Mouse (Mus musculus) kidney, adult 2 months (tissue): ENCODE data around the gene Gm28047. TPM values are rescaled to one million over a fixed set of nuclear protein-coding genes. Genes with fewer than 3 reads are reported as not detected.

Experiments used
- DNase-seq: peaks from one replicate; pipeline ENCODE4 v3.0.0; 2021
- H3K27ac ChIP-seq: fragments of 200-500 bp; 2 replicates; pipeline ENCODE4 v1.5.1; 2012; ENCODE audit warnings: low read depth, low read length, control low read depth, inconsistent platforms; ENCODE audit not compliant: insufficient read depth
- H3K27me3 ChIP-seq: fragments of 200-500 bp; replicated peaks from 2 replicates; pipeline ENCODE4 v1.6.1; 2012; ENCODE audit warnings: mild to moderate bottlenecking, moderate library complexity, low read length, inconsistent platforms; ENCODE audit not compliant: control insufficient read depth, insufficient read depth
- H3K36me3 ChIP-seq: fragments of 200-500 bp; 2 replicates; pipeline ENCODE4 v1.6.1; 2012; ENCODE audit warnings: mild to moderate bottlenecking, moderate library complexity, low read length, inconsistent platforms; ENCODE audit not compliant: control insufficient read depth, insufficient read depth
- H3K4me1 ChIP-seq: fragments of 200-500 bp; 2 replicates; pipeline ENCODE4 v1.6.1; 2011; ENCODE audit warnings: low read length; ENCODE audit not compliant: control insufficient read depth, insufficient read depth
- H3K4me3 ChIP-seq: fragments of 200-500 bp; 2 replicates; pipeline ENCODE4 v1.5.1; 2011; ENCODE audit warnings: mild to moderate bottlenecking, low read depth, low read length, control low read depth; ENCODE audit not compliant: insufficient read depth
- CTCF ChIP-seq: fragments of 200-500 bp; conservative IDR thresholded peaks from 2 replicates; pipeline ENCODE4 v1.5.1; 2011; ENCODE audit warnings: low read depth, mild to moderate bottlenecking, control low read depth, low read length, moderate library complexity, mixed read lengths; ENCODE audit not compliant: insufficient read depth, insufficient read length
- POLR2A ChIP-seq: fragments of 200-500 bp; IDR thresholded peaks from one replicate; pipeline ENCODE4 v1.6.1; 2011; ENCODE audit warnings: low read depth, low read length, control low read depth
- WGBS: fragments of 180-500 bp; shearing (Covaris S2); methylation state at CpG from one replicate; pipeline ENCODE4 v1.1.7; 2018; 5-methylcytosine and 5-hydroxymethylcytosine counted together
- polyA plus RNA-seq: library from polyadenylated mRNA; depleted of rRNA; stranded (reverse); fragments of >200 nt; gene quantifications from 2 replicates; pipeline ENCODE4 v1.2.3, GENCODE M21; 2012

Gm28047 gene
- polyA plus RNA-seq, 1 experiment, result not detected

DNA sequence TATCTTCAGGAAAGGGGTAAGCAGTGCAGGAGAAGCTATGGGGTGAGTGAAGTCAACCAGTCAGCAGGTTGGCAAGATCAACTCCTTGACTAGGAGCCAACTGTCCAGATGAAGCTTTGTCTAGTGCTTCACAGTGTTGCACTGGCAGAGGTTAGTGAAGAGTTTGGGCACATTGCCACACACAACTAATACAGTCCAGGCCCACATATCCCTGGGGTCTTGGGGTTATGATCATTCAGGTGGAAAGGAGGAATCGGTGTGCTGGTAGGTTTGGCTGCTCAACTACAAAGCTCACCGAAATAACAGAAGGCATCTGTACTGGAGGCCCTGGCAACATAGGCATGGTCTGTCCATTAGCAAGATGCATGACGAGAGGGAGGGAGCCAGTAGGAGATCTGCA is 77.4 kb downstream of the Gm28047 start:
- no peak overlapping the region for H3K27ac ChIP-seq
- no peak overlapping the region for H3K4me3 ChIP-seq
- TF ChIP-seq POLR2A, result no peak
- no peak for TF ChIP-seq CTCF
- 72% methylated on average over 3 of the region's 3 CpGs for WGBS
- DNase-seq, result peak; percentile 52
- H3K36me3 ChIP-seq, result peaks cover 1% of the 10 kb centered on the region; the same call in 1 of the 2 replicates
- H3K27me3 ChIP-seq, result no peaks in the 10 kb centered on the region
- H3K4me1 ChIP-seq, result no peaks in the 10 kb centered on the region

DNA sequence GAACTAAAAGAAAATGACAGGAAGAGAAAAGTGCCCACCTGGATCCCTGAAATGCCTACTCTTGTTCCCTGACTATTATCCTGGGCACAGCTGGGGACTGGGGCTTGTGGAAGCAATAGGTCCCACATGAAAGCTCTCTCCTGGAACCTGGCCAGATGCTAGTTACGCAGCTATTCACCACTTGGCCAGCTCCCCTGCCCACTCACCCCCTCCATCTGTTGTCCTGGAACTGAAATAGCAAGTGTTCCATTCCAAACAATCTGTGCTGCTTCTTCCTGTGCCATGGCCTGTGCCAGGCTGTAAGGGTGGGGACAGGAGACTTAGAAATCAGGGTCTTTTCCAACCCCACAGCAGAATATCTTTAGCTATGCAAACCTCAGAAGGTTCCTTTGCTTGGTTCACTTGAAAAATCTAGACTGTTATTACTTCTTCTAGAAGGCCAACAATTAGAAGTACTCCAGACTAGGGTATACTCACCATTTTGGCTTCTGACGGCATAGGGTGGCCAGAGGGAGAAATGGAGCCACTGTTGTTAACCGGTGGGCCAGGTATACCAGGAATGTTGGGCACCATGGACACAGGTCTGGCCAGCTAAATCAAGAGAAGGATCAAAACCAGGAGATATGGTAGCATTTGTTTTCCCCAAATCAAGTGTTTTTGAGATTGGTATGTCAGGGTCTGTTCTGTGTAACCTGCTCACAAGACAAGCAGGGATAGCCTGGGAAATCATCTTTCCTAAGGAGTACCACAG is 78.0 kb downstream of the Gm28047 start:
- H3K27me3 ChIP-seq, result no peaks in the 10 kb centered on the region
- DNase-seq, result peak; percentile 60
- no peak overlapping the region for H3K4me3 ChIP-seq
- H3K4me1 ChIP-seq, result no peaks in the 10 kb centered on the region
- peaks cover 1% of the 10 kb centered on the region; the same call in 1 of the 2 replicates for H3K36me3 ChIP-seq
- no peak for TF ChIP-seq POLR2A
- TF ChIP-seq CTCF, result no peak
- WGBS, result 67% methylated on average over 3 of the region's 3 CpGs
- H3K27ac ChIP-seq, result no peak overlapping the region

DNA sequence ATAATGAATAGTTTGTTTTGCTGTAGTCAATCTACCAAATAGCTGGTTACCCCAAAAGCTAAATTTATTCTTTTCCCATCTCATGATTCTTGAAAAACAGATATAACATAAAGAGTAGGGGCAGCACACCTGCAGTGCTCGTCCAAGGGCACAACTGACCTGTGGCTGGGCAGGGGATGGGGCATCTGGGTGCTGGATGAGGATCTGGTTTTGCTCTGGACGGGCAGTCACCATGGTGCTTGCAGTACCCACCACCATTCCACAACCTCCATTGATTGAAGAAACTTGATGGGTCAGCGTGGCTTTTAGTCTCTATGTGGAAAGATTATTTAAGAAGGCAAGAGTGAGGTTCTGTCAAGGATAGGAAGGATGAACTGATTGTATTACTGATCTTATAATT is 78.6 kb downstream of the Gm28047 start:
- no peak overlapping the region for H3K27ac ChIP-seq

DNA sequence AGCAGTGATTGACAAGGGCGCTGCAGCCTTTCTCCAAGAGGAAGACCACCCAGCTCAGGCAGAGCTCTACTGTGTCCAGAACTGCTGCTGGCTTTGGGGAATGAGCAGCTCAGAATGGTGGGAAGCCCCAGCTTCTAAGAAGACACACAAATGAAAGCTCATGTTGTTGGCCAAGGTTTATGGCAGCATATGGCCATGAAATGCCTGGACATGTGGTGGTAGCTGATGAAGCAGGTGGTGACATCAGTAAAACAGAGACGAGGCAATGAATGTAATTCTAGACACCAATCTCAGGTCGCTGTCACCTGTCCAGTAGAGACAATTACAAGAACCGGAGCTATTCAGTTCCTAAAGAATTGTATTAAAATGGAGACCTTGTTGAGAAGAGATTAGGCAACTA is 80.1 kb downstream of the Gm28047 start:
- 91% methylated on average over 4 of the region's 4 CpGs for WGBS

More for the DNA sequence above, 78.6 kb downstream of the Gm28047 start:
- Histone ChIP-seq H3K4me3 (no peak overlapping the region), H3K4me1 (no peaks in the 10 kb centered on the region), H3K27me3 (no peaks in the 10 kb centered on the region), H3K36me3 (peaks cover 1% of the 10 kb centered on the region; the same call in 1 of the 2 replicates)
- WGBS, result 96% methylated on average over 3 of the region's 3 CpGs
- no peak for DNase-seq
- no peak for TF ChIP-seq CTCF
- no peak for TF ChIP-seq POLR2A

DNA sequence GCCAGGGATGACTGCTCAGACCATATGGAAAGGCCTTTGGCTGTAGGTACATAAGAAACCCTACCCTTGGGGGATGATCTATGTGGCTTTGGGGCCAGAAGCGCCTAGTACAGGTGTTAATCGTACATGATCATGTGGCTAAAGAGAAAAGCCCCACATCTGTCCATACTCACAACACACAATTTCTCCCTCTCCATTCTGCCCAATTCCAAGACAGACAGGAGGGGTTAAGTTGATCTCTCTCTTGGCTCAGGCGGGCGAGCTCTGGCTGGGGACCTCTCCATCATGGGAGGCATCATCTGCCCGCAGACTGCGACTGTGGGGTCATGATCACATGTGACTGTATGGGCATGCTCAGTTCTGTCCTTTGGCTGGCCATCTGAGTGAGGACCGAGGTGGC is 90.9 kb downstream of the Gm28047 start:
- no peak for TF ChIP-seq CTCF
- TF ChIP-seq POLR2A, result no peak
- no peaks in the 10 kb centered on the region for H3K4me1 ChIP-seq
- peaks cover 12% of the 10 kb centered on the region for H3K36me3 ChIP-seq
- H3K27me3 ChIP-seq, result no peaks in the 10 kb centered on the region
- H3K27ac ChIP-seq, result no peak overlapping the region
- no peak overlapping the region for H3K4me3 ChIP-seq
- WGBS, result 88% methylated on average over 7 of the region's 7 CpGs
- no peak for DNase-seq

More for the DNA sequence above, 80.1 kb downstream of the Gm28047 start:
- H3K27ac ChIP-seq, result no peak overlapping the region
- no peak for DNase-seq
- H3K4me1 ChIP-seq, result no peaks in the 10 kb centered on the region
- no peak overlapping the region for H3K4me3 ChIP-seq
- peaks cover 4% of the 10 kb centered on the region; the same call in 1 of the 2 replicates for H3K36me3 ChIP-seq
- no peaks in the 10 kb centered on the region for H3K27me3 ChIP-seq
- TF ChIP-seq POLR2A (no peak), CTCF (no peak)

DNA sequence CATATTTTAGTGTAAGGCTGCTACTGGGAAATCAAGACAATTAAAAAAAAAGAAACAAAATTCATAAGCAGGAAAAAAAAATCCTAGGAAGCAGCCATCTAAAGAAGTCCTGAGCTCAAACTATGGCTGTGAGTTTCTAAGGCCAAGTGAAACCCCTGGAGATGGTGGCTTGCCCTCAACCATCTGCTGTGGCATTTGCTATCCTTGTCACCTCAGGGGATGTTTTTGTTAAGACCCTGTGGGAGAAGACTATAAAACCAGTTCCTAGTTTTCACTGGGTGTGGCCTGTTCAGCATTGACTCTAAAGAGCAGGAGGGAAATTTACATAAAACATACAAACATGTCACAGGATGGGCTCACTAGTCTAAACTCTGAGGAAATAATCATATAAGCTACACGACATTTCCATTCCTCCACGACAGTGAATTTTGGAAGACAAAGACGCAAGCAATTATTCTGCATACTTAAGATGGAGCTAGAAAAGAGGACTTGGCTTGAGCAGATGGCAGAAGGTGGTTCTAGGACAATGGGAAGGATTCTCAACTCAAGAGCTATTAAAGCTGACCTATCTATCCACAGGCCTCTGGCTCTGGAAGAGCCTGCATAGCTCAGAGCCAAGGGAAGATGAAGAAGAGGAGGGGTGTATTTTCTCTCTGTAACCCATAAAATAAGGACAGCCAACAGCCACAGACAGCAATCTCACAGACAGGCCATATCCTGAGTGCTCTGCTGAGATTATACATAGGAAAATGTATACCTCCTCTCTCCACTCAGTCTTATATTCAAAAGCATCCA is 92.6 kb downstream of the Gm28047 start:
- no peak for TF ChIP-seq POLR2A
- no peak for TF ChIP-seq CTCF
- WGBS, result 88% methylated on average over 3 of the region's 3 CpGs
- DNase-seq, result no peak

DNA sequence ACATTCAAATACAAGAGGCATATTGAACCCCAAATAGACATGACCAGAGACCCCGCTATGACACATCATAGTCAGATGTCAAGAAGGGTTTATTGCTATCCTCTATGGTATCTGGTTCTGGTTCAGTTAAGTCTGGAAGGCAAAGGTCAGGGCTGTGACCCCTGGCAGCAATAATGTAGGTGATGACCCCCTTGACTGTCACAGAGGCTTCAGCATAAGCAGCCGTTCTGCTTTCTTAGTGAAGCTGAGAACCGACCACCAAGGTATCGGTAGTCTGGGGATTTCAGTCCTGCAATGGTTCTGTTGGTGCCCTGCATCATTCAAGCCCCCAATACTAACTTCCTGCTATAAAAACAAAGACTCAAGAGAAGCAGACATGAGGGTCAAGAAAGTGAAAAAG is 93.3 kb downstream of the Gm28047 start:
- H3K36me3 ChIP-seq, result peaks cover 7% of the 10 kb centered on the region
- no peak for TF ChIP-seq CTCF
- no peak for TF ChIP-seq POLR2A
- H3K27me3 ChIP-seq, result no peaks in the 10 kb centered on the region
- no peak for DNase-seq
- WGBS, result 59% methylated on average over 4 of the region's 4 CpGs
- no peak overlapping the region for H3K27ac ChIP-seq
- H3K4me3 ChIP-seq, result no peak overlapping the region
- no peaks in the 10 kb centered on the region for H3K4me1 ChIP-seq

More for the DNA sequence above, 92.6 kb downstream of the Gm28047 start:
- H3K27ac ChIP-seq, result no peak overlapping the region
- no peaks in the 10 kb centered on the region for H3K27me3 ChIP-seq
- no peak overlapping the region for H3K4me3 ChIP-seq
- H3K36me3 ChIP-seq, result peaks cover 9% of the 10 kb centered on the region
- no peaks in the 10 kb centered on the region for H3K4me1 ChIP-seq
